In genomic region chr6:4550549-4550915, GRCm38 (mm10) we compare ENCODE assay signal across 27 mouse cellular contexts. TPM values are rescaled to one million over a fixed set of nuclear protein-coding genes. Genes with fewer than 3 reads are reported as not detected.
DNase-seq lines count a peak whose midpoint lies in the region; ATAC-seq and TF ChIP-seq lines count a peak whose summit lies in the region.
"Had no signal": no experiment of that assay in that cellular context is flagged by ENCODE, and none has a peak within 500 bp of the region (broad histone marks: within the 10 kb centered on the region; RNA-seq: fewer than 3 reads in every experiment).

No protein-coding gene starts in this region.

- 34% methylated on average over 1 of the region's 1 CpGs for WGBS in midbrain, embryonic 11.5 days
- 43% methylated on average over 1 of the region's 1 CpGs for WGBS in midbrain, embryonic 14.5 days

- no peak overlapping the region for H3K4me3 ChIP-seq in midbrain, embryonic 11.5 days (ENCODE audit: low read depth, low read length)
- H3K4me3 ChIP-seq in midbrain, embryonic 14.5 days (replicated peaks; ENCODE audit: low read depth, low read length): no peak overlapping the region
- H3K4me3 ChIP-seq in ES-E14 (ENCODE audit: insufficient read depth in 1 of 2, low read depth in 1 of 2, low read length in 2 of 2, poor library complexity in 1 of 2, severe bottlenecking in 1 of 2): no peak overlapping the region
- H3K4me3 ChIP-seq: forebrain, embryonic 10.5 days; forebrain, embryonic 13.5 days; heart, adult 2 months; heart, embryonic 10.5 days; hindbrain, embryonic 13.5 days had no signal

- H3K27me3 ChIP-seq in midbrain, embryonic 11.5 days (ENCODE audit: control insufficient read depth, insufficient read depth, low read length): no peaks in the 10 kb centered on the region
- H3K27me3 ChIP-seq in midbrain, embryonic 14.5 days (ENCODE audit: control insufficient read depth, insufficient read depth, low read length): no peaks in the 10 kb centered on the region
- H3K27me3 ChIP-seq: forebrain, embryonic 13.5 days; hindbrain, embryonic 13.5 days had no signal

- in situ Hi-C loops in ES-E14 (cut with MboI; ENCODE audit: low sequenced_read_pairs in 2 of 2, unreplicated experiment in 2 of 2): no loop called here

- H3K27ac ChIP-seq in midbrain, embryonic 11.5 days (ENCODE audit: low read depth, low read length): no peak overlapping the region
- no peak overlapping the region for H3K27ac ChIP-seq in midbrain, embryonic 14.5 days (replicated peaks; ENCODE audit: low read depth, low read length)
- H3K27ac ChIP-seq in ES-E14 (ENCODE audit: insufficient read depth, low read depth, low read length, poor library complexity, severe bottlenecking): no peak overlapping the region
- H3K27ac ChIP-seq: forebrain, embryonic 10.5 days; forebrain, embryonic 13.5 days; heart, adult 2 months; heart, embryonic 10.5 days; hindbrain, embryonic 13.5 days had no signal

- intact Hi-C loops in heart, postnatal 10 days (cut with DNase I): loop anchor here (2.0 kb wide), 1 partner anchor 832 kb away; the partner anchor contains the start of gene Asb4

- peak; percentile 4; the same call in 1 of the 2 replicates for ATAC-seq in midbrain, embryonic 11.5 days (ENCODE audit: low FRiP score)
- no peak for ATAC-seq in midbrain, embryonic 14.5 days (ENCODE audit: low FRiP score, low TSS enrichment)
- ATAC-seq in megakaryocyte-erythroid progenitor cell, adult 5-6 weeks (replicated peaks; ENCODE audit: low FRiP score, low TSS enrichment, poor library complexity, severe bottlenecking): no peak
- ATAC-seq: activated CD4-positive, CD25-positive, alpha-beta regulatory T cell, adult 4 months; CD4-positive, CD25-positive, alpha-beta regulatory T cell, adult 4 months; forebrain, embryonic 13.5 days; forebrain, embryonic 16.5 days; hindbrain, embryonic 16.5 days; inflammation-experienced regulatory T-cells, adult 6 months; Patski had no signal

- H3K4me1 ChIP-seq in midbrain, embryonic 11.5 days (ENCODE audit: control insufficient read depth, insufficient read depth, low read length): peaks cover 4% of the 10 kb centered on the region; the same call in 1 of the 2 replicates
- peaks cover 23% of the 10 kb centered on the region for H3K4me1 ChIP-seq in midbrain, embryonic 14.5 days (ENCODE audit: control insufficient read depth, insufficient read depth, low read length)
- H3K4me1 ChIP-seq in ES-E14 (ENCODE audit: control insufficient read depth in 2 of 2, insufficient read depth in 2 of 2, low read length in 2 of 2, poor library complexity in 1 of 2): peaks cover 8% of the 10 kb centered on the region in 2 experiments; a peak in 3 of 4 replicates

- no peaks in the 10 kb centered on the region for H3K36me3 ChIP-seq in midbrain, embryonic 11.5 days (ENCODE audit: control insufficient read depth, insufficient read depth, low read length)
- H3K36me3 ChIP-seq in midbrain, embryonic 14.5 days (ENCODE audit: control insufficient read depth, insufficient read depth, low read length): no peaks in the 10 kb centered on the region
- H3K36me3 ChIP-seq in ES-E14 (ENCODE audit: control insufficient read depth, insufficient read depth, low read length, poor library complexity, severe bottlenecking): no peaks in the 10 kb centered on the region
- H3K36me3 ChIP-seq: forebrain, embryonic 10.5 days; G1E; heart, embryonic 10.5 days; hindbrain, embryonic 13.5 days had no signal

- H3K9me3 ChIP-seq in midbrain, embryonic 11.5 days (ENCODE audit: control insufficient read depth, low read length): no peaks in the 10 kb centered on the region
- no peaks in the 10 kb centered on the region for H3K9me3 ChIP-seq in midbrain, embryonic 14.5 days (ENCODE audit: control insufficient read depth, low read length)
- H3K9me3 ChIP-seq in ES-E14 (ENCODE audit: control insufficient read depth, insufficient read depth, low read depth, low read length): no peaks in the 10 kb centered on the region
- H3K9me3 ChIP-seq: forebrain, embryonic 10.5 days; forebrain, embryonic 13.5 days; G1E; heart, embryonic 10.5 days; hindbrain, embryonic 13.5 days had no signal

- DNase-seq in midbrain, embryonic 11.5 days (ENCODE audit: low spot score, missing footprints): no peak
- no peak for DNase-seq in midbrain, embryonic 14.5 days
- DNase-seq in ES-E14 (ENCODE audit: low read depth, low spot score) (peak; percentile 49), ZHBTc4 (ENCODE audit: low read depth, low spot score) (peak; percentile 79)
- DNase-seq in heart, postnatal 10 days: no peak
- DNase-seq: adrenal gland, adult 8-10 months; adrenal gland, postnatal 25 days; cerebellum, adult 11-12 months; cerebellum, adult 9-10 months; cerebellum, postnatal 14 days; gastrocnemius, postnatal 10 days; gastrocnemius, postnatal 36 days; heart, adult 2 months; heart, postnatal 36 days had no signal

- no peak overlapping the region for H3K9ac ChIP-seq in midbrain, embryonic 11.5 days (ENCODE audit: low read length)
- H3K9ac ChIP-seq in midbrain, embryonic 14.5 days (replicated peaks; ENCODE audit: low read length): no peak overlapping the region
- no peak overlapping the region for H3K9ac ChIP-seq in ES-E14 (ENCODE audit: insufficient read depth, low read depth, low read length, poor library complexity, severe bottlenecking)
- H3K9ac ChIP-seq: forebrain, embryonic 13.5 days; hindbrain, embryonic 13.5 days had no signal

- no peak overlapping the region for H3K4me2 ChIP-seq in midbrain, embryonic 11.5 days
- H3K4me2 ChIP-seq in midbrain, embryonic 14.5 days (ENCODE audit: low read length): no peak overlapping the region
- H3K4me2 ChIP-seq: forebrain, embryonic 13.5 days; hindbrain, embryonic 13.5 days had no signal

TF ChIP-seq in ES-E14, 5 proteins besides CTCF, POLR2A, EP300 and RAD21:
- TF ChIP-seq CHD2 (IDR thresholded peaks at IDR 0.05; ENCODE audit: low read depth, low read length) (no peak), ZC3H11A (IDR thresholded peaks at IDR 0.05; ENCODE audit: borderline replicate concordance, low read depth, low read length) (no peak), HCFC1 (IDR thresholded peaks at IDR 0.05; ENCODE audit: borderline replicate concordance, insufficient read depth, low read length) (no peak), ZNF384 (IDR thresholded peaks at IDR 0.05; ENCODE audit: low read depth, low read length) (no peak), MAFK (IDR thresholded peaks at IDR 0.05; ENCODE audit: insufficient read depth, low read depth, low read length) (no peak)

RNA-seq across cellular contexts. Expression of gene Col1a2, which starts 45.9 kb away (rescaled TPM):
- polyA plus RNA-seq in midbrain, embryonic 11.5 days (2014; fragmentation: Nextera tagmentation; extraction: Ambion mirVana): 142 and 144 TPM in 2 replicates
- 2.4 and 88.1 TPM in 2 replicates for polyA plus RNA-seq in midbrain, embryonic 14.5 days (2014; fragmentation: Nextera tagmentation; extraction: Ambion mirVana)
- 18.7 and 52.3 TPM in 2 replicates for total RNA-seq in ES-E14 (2012; rRNA removed)
- total RNA-seq in megakaryocyte-erythroid progenitor cell, adult 5-6 weeks (2014; fragmentation: Nextera tagmentation): 0.26 and 0.37 TPM in 2 replicates
- total RNA-seq in megakaryocyte-erythroid progenitor cell, adult 5-6 weeks (2017): 0.80 and 0.91 TPM in 2 replicates
- total RNA-seq in heart, postnatal 10 days (2021): 100 to 1,000 TPM; 594 to 659 TPM
- total RNA-seq: granulocyte monocyte progenitor cell, adult 5-6 weeks had no signal
- polyA plus RNA-seq: activated CD4-positive, CD25-positive, alpha-beta regulatory T cell, adult 4 months; G1E had no signal

RNA-seq across cellular contexts. Expression of gene Casd1, which starts 50.1 kb away (rescaled TPM):
- polyA plus RNA-seq in midbrain, embryonic 11.5 days (2014; fragmentation: Nextera tagmentation; extraction: Ambion mirVana): 47.5 and 47.6 TPM in 2 replicates
- polyA plus RNA-seq in midbrain, embryonic 14.5 days (2014; fragmentation: Nextera tagmentation; extraction: Ambion mirVana): 43.2 and 61.9 TPM in 2 replicates
- 12.5 and 15.6 TPM in 2 replicates for total RNA-seq in ES-E14 (2012; rRNA removed)
- 17.0 and 20.7 TPM in 2 replicates for total RNA-seq in megakaryocyte-erythroid progenitor cell, adult 5-6 weeks (2014; fragmentation: Nextera tagmentation)
- 75.4 and 81.7 TPM in 2 replicates for total RNA-seq in megakaryocyte-erythroid progenitor cell, adult 5-6 weeks (2017)
- 10 to 100 TPM; 33.4 to 34.5 TPM for total RNA-seq in heart, postnatal 10 days (2021)

Comparison
In these comparisons a context has a peak if more than half of its experiments do, and no peak if none do; other contexts are left out.
1. DNase-seq: peak in ES-E14 (single experiment) and ZHBTc4 (single experiment); none in midbrain, embryonic 11.5 days (single experiment), midbrain, embryonic 14.5 days (single experiment) and heart, postnatal 10 days (0 of 2).
2. RNA of gene Col1a2, which starts 45.9 kb away (total RNA-seq): 594 to 659 TPM in heart, postnatal 10 days and 18.7 to 52.3 TPM in ES-E14; 0.26 to 0.91 TPM in megakaryocyte-erythroid progenitor cell, adult 5-6 weeks; every median in the first group is over 10 times any median in the second.